Mouse (Mus musculus): ENCODE measurements at regions not wholly inside any gene's neighbourhood (a gene's known extent, or its start where the extent isn't known, plus 50 kb on each side); places are given as distances from the start of the nearest gene placed in this dataset.

DNA sequence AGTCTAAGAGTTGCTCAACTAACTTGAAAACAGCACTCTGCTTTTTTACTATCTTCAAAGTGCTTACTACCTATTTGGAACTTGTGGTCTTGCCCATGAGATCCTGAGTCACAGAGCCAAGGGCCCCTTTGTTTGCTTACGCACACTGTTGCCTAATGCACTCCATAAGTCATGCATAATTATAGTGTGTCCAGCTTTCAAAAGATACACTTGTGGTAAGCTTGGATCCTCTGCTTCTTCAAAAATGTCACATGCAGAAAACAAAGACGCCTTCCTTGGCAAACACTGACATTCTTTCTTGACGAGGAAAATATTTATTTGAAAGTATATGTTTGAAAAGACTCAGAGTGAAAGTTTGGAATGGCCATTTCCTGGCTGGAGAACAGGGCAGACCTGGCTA, 2082.3 kb downstream of the 4930444P10Rik start:
- 79% methylated on average over 3 of the region's 3 CpGs for WGBS (ENCODE audit: insufficient replicate concordance)
- Histone ChIP-seq H3K9me3 (replicated peaks; ENCODE audit: control insufficient read depth, low read length) (no peaks in the 10 kb centered on the region), H3K4me1 (ENCODE audit: control insufficient read depth, insufficient read depth, low read length) (no peaks in the 10 kb centered on the region), H3K4me3 (ENCODE audit: low read depth, low read length) (no peak overlapping the region), H3K27me3 (ENCODE audit: control insufficient read depth, insufficient read depth, low read length) (no peaks in the 10 kb centered on the region), H3K36me3 (ENCODE audit: control insufficient read depth, insufficient read depth, low read length) (no peaks in the 10 kb centered on the region), H3K27ac (ENCODE audit: low read depth, low read length) (no peak overlapping the region), H3K9ac (ENCODE audit: low read depth, low read length) (no peak overlapping the region), H3K4me2 (no peak overlapping the region)
- no peak for ATAC-seq (replicated peaks; ENCODE audit: insufficient number of reproducible peaks, low FRiP score, low TSS enrichment)

DNA sequence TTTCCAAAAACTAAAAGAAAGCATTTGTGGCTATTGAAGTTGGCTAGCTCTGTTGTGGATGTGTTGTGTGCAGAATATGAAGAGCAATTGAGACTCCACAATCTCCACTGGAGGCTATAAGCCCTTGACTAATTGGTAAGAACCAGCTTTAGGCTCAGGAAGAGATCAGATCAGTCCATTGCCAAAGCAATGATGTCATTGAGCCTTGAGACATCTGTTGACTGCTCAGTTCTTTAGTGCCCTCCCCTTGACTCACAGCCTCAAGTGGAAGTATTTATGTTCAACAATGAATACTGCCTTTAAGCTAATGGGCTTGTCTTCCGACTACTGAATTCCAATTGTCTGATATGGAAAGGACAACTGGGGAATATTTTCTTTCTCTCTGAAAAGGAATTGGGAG, 2090.6 kb downstream of the 4930444P10Rik start:
- ATAC-seq (replicated peaks; ENCODE audit: insufficient number of reproducible peaks, low FRiP score, low TSS enrichment): no peak
- no peak overlapping the region for H3K4me2 ChIP-seq

DNA sequence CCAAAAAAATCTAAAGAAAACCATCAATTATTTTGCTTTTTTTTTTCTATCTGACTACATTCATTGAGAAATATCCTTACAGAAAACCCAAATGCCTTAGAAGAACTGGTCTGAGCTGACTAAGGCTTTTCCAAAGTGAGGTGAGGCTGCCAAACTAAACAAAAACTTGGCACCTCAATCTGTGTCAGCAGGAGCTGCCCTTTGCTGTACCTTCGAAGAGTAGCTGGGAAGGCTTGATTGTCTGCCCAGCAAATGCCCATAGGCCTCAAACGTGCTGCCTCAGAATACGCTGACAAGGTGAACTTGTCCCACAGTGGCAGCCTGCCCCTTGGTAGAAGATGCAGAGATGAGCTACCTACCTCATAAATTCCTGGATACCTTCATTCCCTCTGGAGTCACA, 2091.7 kb downstream of the 4930444P10Rik start:
- 43% methylated on average over 3 of the region's 3 CpGs for WGBS (ENCODE audit: insufficient replicate concordance)
- no peaks in the 10 kb centered on the region for H3K36me3 ChIP-seq (ENCODE audit: control insufficient read depth, insufficient read depth, low read length)
- ATAC-seq (replicated peaks; ENCODE audit: insufficient number of reproducible peaks, low FRiP score, low TSS enrichment): no peak
- H3K9ac ChIP-seq (ENCODE audit: low read depth, low read length): no peak overlapping the region
- no peaks in the 10 kb centered on the region for H3K4me1 ChIP-seq (ENCODE audit: control insufficient read depth, insufficient read depth, low read length)
- H3K9me3 ChIP-seq (replicated peaks; ENCODE audit: control insufficient read depth, low read length): no peaks in the 10 kb centered on the region
- no peaks in the 10 kb centered on the region for H3K27me3 ChIP-seq (ENCODE audit: control insufficient read depth, insufficient read depth, low read length)
- no peak overlapping the region for H3K4me2 ChIP-seq
- no peak overlapping the region for H3K27ac ChIP-seq (ENCODE audit: low read depth, low read length)
- H3K4me3 ChIP-seq (ENCODE audit: low read depth, low read length): no peak overlapping the region

More for the DNA sequence above, 2090.6 kb downstream of the 4930444P10Rik start:
- Histone ChIP-seq H3K9me3 (replicated peaks; ENCODE audit: control insufficient read depth, low read length) (no peaks in the 10 kb centered on the region), H3K36me3 (ENCODE audit: control insufficient read depth, insufficient read depth, low read length) (no peaks in the 10 kb centered on the region), H3K27ac (ENCODE audit: low read depth, low read length) (no peak overlapping the region), H3K27me3 (ENCODE audit: control insufficient read depth, insufficient read depth, low read length) (no peaks in the 10 kb centered on the region), H3K4me1 (ENCODE audit: control insufficient read depth, insufficient read depth, low read length) (no peaks in the 10 kb centered on the region), H3K4me3 (ENCODE audit: low read depth, low read length) (no peak overlapping the region), H3K9ac (ENCODE audit: low read depth, low read length) (no peak overlapping the region)
- 65% methylated on average over 1 of the region's 1 CpGs for WGBS (ENCODE audit: insufficient replicate concordance)

DNA sequence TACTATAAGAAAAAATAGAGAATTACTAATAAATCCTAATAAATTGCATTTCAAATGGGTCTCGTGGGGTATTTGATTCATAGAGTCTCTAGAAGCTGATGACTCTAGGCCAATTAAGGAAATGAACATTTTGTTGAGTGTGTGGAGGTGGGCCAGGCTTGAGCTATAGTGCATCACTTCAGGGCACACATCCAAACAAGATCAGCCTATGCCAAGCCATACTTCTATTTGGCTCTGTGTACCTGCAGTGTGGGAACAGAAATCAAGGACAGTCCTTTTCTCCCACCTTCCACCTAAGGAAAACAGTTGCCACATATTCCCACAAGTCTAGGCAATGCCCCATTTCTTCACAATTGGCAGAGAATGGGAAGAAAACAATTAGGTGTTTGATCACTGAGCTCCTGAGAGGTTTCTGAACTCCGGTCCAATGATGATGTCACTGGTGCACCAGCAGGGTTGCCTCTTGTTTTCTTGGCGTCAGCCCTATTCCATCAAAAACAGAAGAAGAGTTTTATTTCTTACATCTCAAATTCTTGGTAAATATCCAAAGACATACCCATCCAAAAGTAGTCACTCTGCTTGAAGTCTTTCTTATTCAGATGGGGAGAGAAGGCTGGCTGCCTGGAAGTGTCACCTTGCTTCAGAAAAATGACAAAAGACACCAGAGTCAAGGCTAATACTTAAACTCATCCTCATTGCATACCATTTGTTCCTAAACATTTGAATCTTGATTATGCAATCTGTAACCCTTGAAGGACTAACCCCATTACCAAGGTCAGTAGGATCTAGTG, 2092.3 kb downstream of the 4930444P10Rik start:
- no peak overlapping the region for H3K9ac ChIP-seq (ENCODE audit: low read depth, low read length)
- WGBS (ENCODE audit: insufficient replicate concordance): 68% methylated on average over 3 of the region's 3 CpGs
- H3K4me2 ChIP-seq: no peak overlapping the region
- no peaks in the 10 kb centered on the region for H3K36me3 ChIP-seq (ENCODE audit: control insufficient read depth, insufficient read depth, low read length)
- H3K27me3 ChIP-seq (ENCODE audit: control insufficient read depth, insufficient read depth, low read length): no peaks in the 10 kb centered on the region
- H3K27ac ChIP-seq (ENCODE audit: low read depth, low read length): no peak overlapping the region
- H3K9me3 ChIP-seq (replicated peaks; ENCODE audit: control insufficient read depth, low read length): no peaks in the 10 kb centered on the region
- no peak overlapping the region for H3K4me3 ChIP-seq (ENCODE audit: low read depth, low read length)
- no peak for ATAC-seq (replicated peaks; ENCODE audit: insufficient number of reproducible peaks, low FRiP score, low TSS enrichment)
- no peaks in the 10 kb centered on the region for H3K4me1 ChIP-seq (ENCODE audit: control insufficient read depth, insufficient read depth, low read length)

DNA sequence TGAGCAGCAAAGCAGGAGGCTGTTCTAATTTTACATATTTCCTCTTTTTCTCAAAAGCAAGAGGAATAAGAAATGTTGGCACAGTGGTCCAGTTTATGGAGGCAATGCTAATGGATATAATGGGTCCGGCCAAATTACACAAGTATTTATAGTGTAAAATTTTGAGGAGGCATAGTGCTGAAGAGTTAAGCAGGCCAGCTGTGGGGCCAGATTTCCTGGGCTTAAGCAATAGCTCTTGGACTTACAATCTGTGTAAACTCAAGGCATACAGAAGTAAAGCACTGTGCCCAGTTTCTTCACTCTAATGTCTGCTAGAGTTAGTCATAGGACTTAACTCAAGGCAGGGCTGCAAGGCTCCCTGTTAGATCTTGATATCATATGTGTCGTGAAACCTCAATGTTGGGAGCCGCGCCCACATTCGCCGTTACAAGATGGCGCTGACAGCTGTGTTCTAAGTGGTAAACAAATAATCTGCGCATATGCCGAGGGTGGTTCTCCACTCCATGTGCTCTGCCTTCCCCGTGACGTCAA, 2094.9 kb downstream of the 4930444P10Rik start:
- Histone ChIP-seq H3K4me3 (ENCODE audit: low read depth, low read length) (no peak overlapping the region), H3K36me3 (ENCODE audit: control insufficient read depth, insufficient read depth, low read length) (no peaks in the 10 kb centered on the region), H3K9me3 (replicated peaks; ENCODE audit: control insufficient read depth, low read length) (no peaks in the 10 kb centered on the region), H3K27ac (ENCODE audit: low read depth, low read length) (no peak overlapping the region), H3K9ac (ENCODE audit: low read depth, low read length) (no peak overlapping the region), H3K4me2 (no peak overlapping the region), H3K4me1 (ENCODE audit: control insufficient read depth, insufficient read depth, low read length) (no peaks in the 10 kb centered on the region), H3K27me3 (ENCODE audit: control insufficient read depth, insufficient read depth, low read length) (no peaks in the 10 kb centered on the region)
- WGBS (ENCODE audit: insufficient replicate concordance): 95% methylated on average over 7 of the region's 11 CpGs
- ATAC-seq (replicated peaks; ENCODE audit: insufficient number of reproducible peaks, low FRiP score, low TSS enrichment): no peak

DNA sequence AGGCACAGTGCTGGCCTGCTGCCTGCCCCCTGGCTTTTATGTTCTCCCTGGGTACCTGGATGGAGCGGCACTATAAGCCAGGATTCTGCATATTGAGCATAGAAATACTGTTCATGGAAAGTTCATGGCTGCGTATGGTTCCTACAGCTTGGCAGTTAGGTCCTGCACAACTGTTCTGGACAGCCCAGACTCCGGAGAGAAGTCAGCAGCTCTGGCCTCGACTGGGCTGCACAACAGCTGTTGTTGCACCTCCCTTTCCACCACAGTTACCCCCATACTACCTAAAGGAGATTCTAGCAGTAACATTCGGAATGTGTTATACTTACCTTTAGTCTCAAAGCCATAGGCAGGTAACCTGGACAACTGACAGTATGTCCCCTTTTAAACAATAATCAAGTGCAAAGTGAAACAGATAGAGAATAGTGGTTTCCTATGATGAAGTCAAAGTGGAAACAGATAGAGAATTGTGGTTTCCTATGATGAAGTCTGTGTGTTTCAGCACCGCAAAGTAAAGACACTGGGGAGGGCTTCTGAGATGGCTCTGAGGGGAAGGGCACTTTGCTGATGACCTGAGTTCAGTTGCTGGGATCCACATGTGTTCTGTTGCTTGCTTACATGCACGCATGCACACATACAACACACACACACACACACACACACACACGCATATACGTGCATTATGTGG, 2099.2 kb downstream of the 4930444P10Rik start:
- no peak overlapping the region for H3K4me2 ChIP-seq
- H3K27me3 ChIP-seq (ENCODE audit: control insufficient read depth, insufficient read depth, low read length): no peaks in the 10 kb centered on the region
- no peaks in the 10 kb centered on the region for H3K9me3 ChIP-seq (replicated peaks; ENCODE audit: control insufficient read depth, low read length)
- H3K4me3 ChIP-seq (ENCODE audit: low read depth, low read length): no peak overlapping the region
- H3K4me1 ChIP-seq (ENCODE audit: control insufficient read depth, insufficient read depth, low read length): no peaks in the 10 kb centered on the region
- no peak for ATAC-seq (replicated peaks; ENCODE audit: insufficient number of reproducible peaks, low FRiP score, low TSS enrichment)
- no peak overlapping the region for H3K27ac ChIP-seq (ENCODE audit: low read depth, low read length)
- no peak overlapping the region for H3K9ac ChIP-seq (ENCODE audit: low read depth, low read length)
- WGBS (ENCODE audit: insufficient replicate concordance): 83% methylated on average over 9 of the region's 9 CpGs
- H3K36me3 ChIP-seq (ENCODE audit: control insufficient read depth, insufficient read depth, low read length): no peaks in the 10 kb centered on the region

DNA sequence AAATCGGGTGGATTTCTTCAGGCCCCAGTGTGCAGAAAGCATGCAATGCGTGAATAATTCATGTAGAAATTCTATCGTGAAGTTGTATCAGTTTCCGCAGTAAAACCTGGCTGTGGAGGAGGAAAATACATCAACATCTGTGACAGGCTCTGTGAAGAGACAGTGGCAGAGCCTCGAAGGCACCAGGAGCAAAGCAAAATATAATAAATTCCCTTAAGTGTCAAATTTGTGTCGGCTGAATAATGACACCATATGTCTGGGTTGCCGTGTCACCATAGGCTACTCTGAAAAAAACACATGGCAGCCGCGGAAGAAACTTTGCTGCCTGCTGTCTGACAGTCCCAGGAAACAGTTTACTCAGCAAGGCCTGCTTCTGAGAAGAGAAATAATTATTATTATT, 2100.1 kb downstream of the 4930444P10Rik start:
- 79% methylated on average over 9 of the region's 9 CpGs for WGBS (ENCODE audit: insufficient replicate concordance)
- Histone ChIP-seq H3K4me3 (ENCODE audit: low read depth, low read length) (no peak overlapping the region), H3K4me1 (ENCODE audit: control insufficient read depth, insufficient read depth, low read length) (no peaks in the 10 kb centered on the region), H3K4me2 (no peak overlapping the region), H3K9ac (ENCODE audit: low read depth, low read length) (no peak overlapping the region), H3K27me3 (ENCODE audit: control insufficient read depth, insufficient read depth, low read length) (no peaks in the 10 kb centered on the region), H3K27ac (ENCODE audit: low read depth, low read length) (no peak overlapping the region), H3K9me3 (replicated peaks; ENCODE audit: control insufficient read depth, low read length) (no peaks in the 10 kb centered on the region), H3K36me3 (ENCODE audit: control insufficient read depth, insufficient read depth, low read length) (no peaks in the 10 kb centered on the region)
- ATAC-seq (replicated peaks; ENCODE audit: insufficient number of reproducible peaks, low FRiP score, low TSS enrichment): no peak

DNA sequence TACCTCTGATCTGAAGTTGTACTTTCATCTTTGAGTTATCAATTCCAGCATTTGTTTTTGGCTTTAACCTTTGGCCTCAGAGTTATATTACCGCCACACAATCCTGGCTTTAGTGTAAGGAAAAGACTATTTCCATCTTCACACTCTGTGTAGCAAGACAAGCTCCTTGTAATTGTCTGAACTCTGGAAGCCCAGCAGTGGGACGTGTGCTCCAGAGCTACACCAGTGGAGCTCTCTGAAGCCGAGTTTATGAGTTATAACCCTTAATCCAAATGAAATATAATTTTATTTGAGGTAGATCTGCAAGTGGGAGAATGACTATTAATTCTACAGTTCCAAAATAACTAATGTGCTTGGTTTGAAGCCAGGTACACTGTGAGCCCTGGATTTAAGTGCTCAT, 2103.8 kb downstream of the 4930444P10Rik start:
- Histone ChIP-seq H3K4me2 (no peak overlapping the region), H3K4me3 (ENCODE audit: low read depth, low read length) (no peak overlapping the region), H3K27ac (ENCODE audit: low read depth, low read length) (no peak overlapping the region), H3K9ac (ENCODE audit: low read depth, low read length) (no peak overlapping the region), H3K9me3 (replicated peaks; ENCODE audit: control insufficient read depth, low read length) (no peaks in the 10 kb centered on the region), H3K36me3 (ENCODE audit: control insufficient read depth, insufficient read depth, low read length) (no peaks in the 10 kb centered on the region), H3K27me3 (ENCODE audit: control insufficient read depth, insufficient read depth, low read length) (no peaks in the 10 kb centered on the region), H3K4me1 (ENCODE audit: control insufficient read depth, insufficient read depth, low read length) (no peaks in the 10 kb centered on the region)
- 68% methylated on average over 3 of the region's 3 CpGs for WGBS (ENCODE audit: insufficient replicate concordance)
- ATAC-seq (replicated peaks; ENCODE audit: insufficient number of reproducible peaks, low FRiP score, low TSS enrichment): no peak
